Mouse (Mus musculus) heart, embryonic 10.5 days (tissue): ENCODE measurements around the gene Olfr449. TPM values are rescaled to one million over a fixed set of nuclear protein-coding genes. Genes with fewer than 3 reads are reported as not detected.

Source experiments
- DNase-seq: peaks from one replicate; pipeline ENCODE4 v3.0.0-alpha.2; 2017; ENCODE audit warnings: low spot score
- H3K27ac ChIP-seq: fragments of 300-500 bp; sonication (generic); 2 replicates; pipeline ENCODE4 v1.5.1; 2016; ENCODE audit warnings: mild to moderate bottlenecking
- H3K27me3 ChIP-seq: fragments of 300-500 bp; sonication (generic); 2 replicates; pipeline ENCODE4 v1.6.1; 2016; ENCODE audit warnings: mild to moderate bottlenecking; ENCODE audit not compliant: poor library complexity, insufficient read depth, severe bottlenecking
- H3K36me3 ChIP-seq: fragments of 300-500 bp; sonication (generic); 2 replicates; pipeline ENCODE4 v1.6.1; 2016; ENCODE audit warnings: mild to moderate bottlenecking, moderate library complexity
- H3K4me1 ChIP-seq: fragments of 300-500 bp; sonication (generic); 2 replicates; pipeline ENCODE4 v1.6.1; 2016; ENCODE audit warnings: mild to moderate bottlenecking
- H3K4me3 ChIP-seq: fragments of 300-500 bp; sonication (generic); 2 replicates; pipeline ENCODE4 v1.5.1; 2016; ENCODE audit warnings: mild to moderate bottlenecking, moderate library complexity
- H3K9me3 ChIP-seq: fragments of 300-500 bp; sonication (generic); 2 replicates; pipeline ENCODE4 v1.6.1; 2016; ENCODE audit warnings: mild to moderate bottlenecking, moderate library complexity
- WGBS: fragments of 180-500 bp; shearing (Covaris S2); methylation state at CpG from one replicate; pipeline ENCODE4 v1.1.7; 2016; 5-methylcytosine and 5-hydroxymethylcytosine counted together
- polyA plus RNA-seq: library from polyadenylated mRNA; unstranded; fragments of >200 nt; fragmentation: Nextera tagmentation; extraction: Ambion mirVana; gene quantifications from 2 replicates; pipeline ENCODE4 v1.2.1, GENCODE M21; 2016

Gene Olfr449
- not detected in 2 replicates for polyA plus RNA-seq

DNA sequence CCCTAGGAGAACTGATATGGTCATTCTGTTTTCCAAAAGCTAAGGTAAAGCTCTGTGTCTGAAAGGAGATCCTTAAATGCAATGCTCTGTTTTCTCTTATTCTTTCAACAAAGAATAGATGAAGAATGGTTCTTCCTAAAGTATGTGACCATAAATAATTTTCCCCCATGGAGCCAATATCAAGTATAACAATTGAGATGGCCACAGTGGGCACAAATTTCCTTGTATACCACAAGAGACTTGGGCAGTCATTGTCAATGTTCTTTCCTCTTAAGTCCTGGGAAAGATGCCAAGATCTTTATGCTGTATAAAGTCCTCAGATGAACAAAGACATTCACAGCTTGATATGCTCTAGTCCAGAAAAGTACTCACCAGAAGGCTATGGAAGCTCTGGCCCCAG lies at the start of gene Olfr449:
Gene Olfr449, plus strand, starts transcription at position 301 of the 400 bp plus-strand sequence.
- Histone ChIP-seq H3K4me3 (no peak within 1 kb of the TSS), H3K27me3 (no peaks in the 10 kb centered on the region), H3K9me3 (no peaks in the 10 kb centered on the region), H3K4me1 (no peaks in the 10 kb centered on the region), H3K36me3 (no peaks in the 10 kb centered on the region), H3K27ac (no peak within 1 kb of the TSS)
- DNase-seq, result no peak

- H3K27me3 ChIP-seq, result no peaks in the 10 kb centered on the region
- no peak within 1 kb of the TSS for H3K27ac ChIP-seq
- H3K4me1 ChIP-seq, result no peaks in the 10 kb centered on the region
- H3K9me3 ChIP-seq, result no peaks in the 10 kb centered on the region
- H3K36me3 ChIP-seq, result no peaks in the 10 kb centered on the region
- no peak within 1 kb of the TSS for H3K4me3 ChIP-seq
- no peak for DNase-seq
Measured at GRCm38 (mm10) chr6:42784793-42785192, 49.4 kb upstream of the Olfr449 start, which contains the start of gene Olfr452. TSS of gene Olfr452 (plus strand) at chr6:42785093.

GRCm38 (mm10) chr6:42790247-42790948 lies 43.8 kb upstream of the Olfr449 start:
- Histone ChIP-seq H3K27me3 (no peaks in the 10 kb centered on the region), H3K4me3 (no peak overlapping the region), H3K36me3 (no peaks in the 10 kb centered on the region), H3K27ac (no peak overlapping the region), H3K4me1 (no peaks in the 10 kb centered on the region), H3K9me3 (no peaks in the 10 kb centered on the region)
- no peak for DNase-seq
- 44% methylated on average over 4 of the region's 4 CpGs for WGBS

DNA sequence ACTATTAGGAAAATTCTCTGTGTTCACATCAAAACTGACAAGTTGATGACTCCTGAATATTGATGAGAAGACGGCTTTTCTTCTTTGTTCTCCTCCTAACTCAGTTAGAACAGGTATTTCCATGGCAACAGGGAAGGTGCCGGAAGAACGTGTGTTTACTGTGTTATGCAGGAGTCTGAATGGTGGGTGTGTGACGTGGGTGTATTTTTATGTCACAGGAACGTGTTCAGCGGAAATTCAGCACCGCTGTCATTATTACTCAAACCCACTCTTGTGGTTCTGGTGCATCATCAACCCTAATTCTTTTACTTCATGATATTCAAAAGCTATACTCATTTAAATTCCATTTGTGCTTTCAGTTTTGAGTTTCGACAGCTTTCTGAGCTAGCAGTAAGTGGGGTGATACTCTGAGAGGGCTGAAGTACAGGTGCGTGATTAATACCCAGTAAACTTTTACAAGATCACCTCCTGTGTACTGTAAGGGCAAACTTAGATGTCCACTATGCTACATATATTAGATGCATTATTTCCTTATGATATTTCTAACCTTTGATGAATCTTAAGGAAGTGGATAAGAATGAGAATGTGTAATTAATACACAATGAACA lies 43.1 kb upstream of the Olfr449 start:
- WGBS, result 81% methylated on average over 9 of the region's 9 CpGs
- no peak overlapping the region for H3K4me3 ChIP-seq
- no peaks in the 10 kb centered on the region for H3K27me3 ChIP-seq
- no peaks in the 10 kb centered on the region for H3K4me1 ChIP-seq
- H3K27ac ChIP-seq, result no peak overlapping the region
- H3K9me3 ChIP-seq, result no peaks in the 10 kb centered on the region
- no peaks in the 10 kb centered on the region for H3K36me3 ChIP-seq
- no peak for DNase-seq

GRCm38 (mm10) chr6:42794982-42795381 lies 39.2 kb upstream of the Olfr449 start:
- H3K9me3 ChIP-seq, result no peaks in the 10 kb centered on the region
- 89% methylated on average over 3 of the region's 3 CpGs for WGBS
- H3K4me3 ChIP-seq, result no peak overlapping the region
- no peaks in the 10 kb centered on the region for H3K27me3 ChIP-seq
- H3K27ac ChIP-seq, result no peak overlapping the region
- no peak for DNase-seq
- H3K4me1 ChIP-seq, result no peaks in the 10 kb centered on the region
- no peaks in the 10 kb centered on the region for H3K36me3 ChIP-seq

GRCm38 (mm10) chr6:42811639-42812038 lies 22.5 kb upstream of the Olfr449 start, which contains the start of gene Olfr450:
TSS of gene Olfr450 (plus strand) at chr6:42811939.
- 78% methylated on average over 1 of the region's 1 CpGs for WGBS
- Histone ChIP-seq H3K27me3 (no peaks in the 10 kb centered on the region), H3K4me1 (no peaks in the 10 kb centered on the region), H3K36me3 (no peaks in the 10 kb centered on the region), H3K27ac (no peak within 1 kb of the TSS), H3K9me3 (no peaks in the 10 kb centered on the region), H3K4me3 (no peak within 1 kb of the TSS)
- no peak for DNase-seq

DNA sequence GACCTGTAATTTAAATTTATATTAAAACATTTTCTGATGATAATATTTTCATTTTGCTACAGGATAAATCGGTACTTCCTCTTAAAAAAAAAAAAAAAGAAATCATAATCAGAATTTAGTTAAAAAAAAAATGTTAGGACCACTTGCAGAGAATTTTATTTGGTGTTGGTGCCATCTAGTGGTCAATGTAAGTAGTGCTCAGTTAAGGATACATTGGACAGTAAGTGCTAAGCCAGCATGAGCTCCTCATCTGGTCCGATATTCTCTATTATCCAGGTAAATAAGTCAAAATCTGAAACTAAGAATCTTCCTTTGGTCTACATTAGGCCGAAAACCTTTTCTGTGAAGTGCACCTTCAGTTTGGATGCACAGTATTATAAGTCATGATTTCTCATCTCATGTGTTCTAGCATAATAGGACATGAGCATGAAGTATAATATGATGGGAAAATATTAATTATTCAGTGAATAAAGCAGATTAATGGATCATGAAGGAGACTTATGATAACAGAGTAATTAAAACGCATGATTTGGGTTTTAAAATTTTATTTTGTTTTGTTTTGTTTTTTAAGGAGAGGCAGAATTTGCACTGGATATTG lies 26.1 kb downstream of the Olfr449 start:
- H3K9me3 ChIP-seq, result no peaks in the 10 kb centered on the region
- no peak overlapping the region for H3K27ac ChIP-seq
- no peak overlapping the region for H3K4me3 ChIP-seq
- no peaks in the 10 kb centered on the region for H3K4me1 ChIP-seq
- WGBS, result 15% methylated on average over 4 of the region's 4 CpGs
- no peak for DNase-seq
- no peaks in the 10 kb centered on the region for H3K27me3 ChIP-seq
- no peaks in the 10 kb centered on the region for H3K36me3 ChIP-seq

- Histone ChIP-seq H3K27ac (no peak overlapping the region), H3K4me3 (no peak overlapping the region), H3K9me3 (no peaks in the 10 kb centered on the region), H3K4me1 (no peaks in the 10 kb centered on the region), H3K27me3 (no peaks in the 10 kb centered on the region), H3K36me3 (no peaks in the 10 kb centered on the region)
- no peak for DNase-seq
- WGBS, result 80% methylated on average over 3 of the region's 3 CpGs
Measured at GRCm38 (mm10) chr6:42869695-42870094, 35.5 kb downstream of the Olfr449 start.

GRCm38 (mm10) chr6:42876323-42876722 lies 42.1 kb downstream of the Olfr449 start:
- no peaks in the 10 kb centered on the region for H3K27me3 ChIP-seq
- DNase-seq, result no peak
- H3K27ac ChIP-seq, result no peak overlapping the region
- H3K4me3 ChIP-seq, result no peak overlapping the region
- H3K36me3 ChIP-seq, result no peaks in the 10 kb centered on the region
- H3K9me3 ChIP-seq, result no peaks in the 10 kb centered on the region
- no peaks in the 10 kb centered on the region for H3K4me1 ChIP-seq

Other genes with a start within 250 kb of the Olfr449 start
- not detected in 2 replicates for gene Tcaf3, start 236.7 kb upstream of the Olfr449 start, polyA plus RNA-seq
- 3.6 and 3.9 TPM in 2 replicates for gene Tcaf2, start 189.1 kb upstream of the Olfr449 start, polyA plus RNA-seq
- gene Tcaf1, start 124.3 kb upstream of the Olfr449 start, polyA plus RNA-seq, result 56.8 and 62.2 TPM in 2 replicates
- gene Olfr453, start 95.0 kb upstream of the Olfr449 start, polyA plus RNA-seq, result not detected in 2 replicates
- not detected in 2 replicates for gene Olfr38, start 78.0 kb upstream of the Olfr449 start, polyA plus RNA-seq
- gene Olfr452, start 49.3 kb upstream of the Olfr449 start, polyA plus RNA-seq, result not detected in 2 replicates
- not detected in 2 replicates for gene Olfr450, start 22.4 kb upstream of the Olfr449 start, polyA plus RNA-seq
- gene Olfr448, start 56.1 kb downstream of the Olfr449 start, polyA plus RNA-seq, result not detected in 2 replicates
- gene Olfr447, start 74.5 kb downstream of the Olfr449 start, polyA plus RNA-seq, result not detected in 2 replicates
- gene Olfr446, start 87.0 kb downstream of the Olfr449 start, polyA plus RNA-seq, result not detected in 2 replicates
- not detected in 2 replicates for gene Olfr444, start 114.7 kb downstream of the Olfr449 start, polyA plus RNA-seq